Mouse (Mus musculus) layer of hippocampus, adult 9-10 months (tissue): ENCODE results near the gene Gprc5c.
A peak's percentile ranks its signal among the peaks of the same experiment; 100 is the strongest.

Experiments used
- DNase-seq: peaks from one replicate; pipeline ENCODE4 v3.0.0; 2022; ENCODE audit warnings: low spot score

Gprc5c gene

DNA sequence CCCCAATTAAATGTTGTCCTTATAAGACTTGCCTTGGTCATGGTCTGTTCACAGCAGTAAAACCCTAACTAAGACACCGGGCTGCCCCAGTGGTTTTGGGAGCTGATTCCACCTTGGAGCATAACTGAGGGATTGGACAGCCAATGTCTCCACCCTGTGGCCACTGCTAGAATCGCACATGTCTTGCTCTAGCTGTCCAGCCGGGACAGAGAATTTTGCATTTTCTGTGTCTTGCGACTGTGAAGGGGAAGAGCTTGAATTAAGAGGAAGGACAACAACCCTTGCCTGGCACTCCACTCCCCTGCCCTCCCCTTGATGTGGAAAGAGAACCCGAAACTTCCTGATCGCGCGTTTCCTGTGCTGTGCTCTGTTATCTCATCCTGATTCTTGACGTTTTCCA, 61.9 kb downstream of the Gprc5c start:
- DNase-seq = peak; percentile 79

GRCm38 (mm10) chr11:114914978-114915377, 64.0 kb downstream of the Gprc5c start:
- DNase-seq = no peak

DNA sequence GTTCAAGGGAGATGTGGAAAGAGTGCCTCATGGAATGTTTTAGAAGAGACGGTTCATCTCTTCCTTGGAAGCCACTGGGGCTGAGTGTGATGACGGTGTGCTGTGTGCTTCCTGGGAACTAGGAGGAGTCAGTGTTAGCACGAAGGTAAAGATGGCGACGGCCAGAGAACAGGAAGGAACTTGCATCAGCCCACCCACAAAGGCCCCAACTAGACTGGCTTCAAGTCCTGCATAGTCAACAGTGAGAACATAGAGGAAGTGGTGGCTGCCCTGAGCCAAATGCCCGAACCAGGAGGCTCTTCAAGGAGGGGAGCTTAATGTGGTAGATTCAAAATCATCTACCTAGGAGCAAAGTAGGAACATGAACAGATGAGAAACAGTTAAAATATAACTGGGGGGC, 66.2 kb downstream of the Gprc5c start:
- DNase-seq = no peak
